Mouse (Mus musculus) stomach, postnatal 0 days (tissue): ENCODE data around the gene Rfxap.
"Not testable (repeated sequence)": the region's sequence is repeated elsewhere in the genome, so short reads cannot be mapped to it uniquely, and the experiment has no call there.

Source experiments
- CTCF ChIP-seq: IDR thresholded peaks from 2 replicates; pipeline ENCODE4 v1.5.1; 2016; ENCODE audit warnings: antibody characterized with exemption, low read depth, mild to moderate bottlenecking, moderate library complexity
- EP300 ChIP-seq: optimal IDR thresholded peaks from 2 replicates; pipeline ENCODE3; 2016; ENCODE audit warnings: antibody characterized with exemption

DNA sequence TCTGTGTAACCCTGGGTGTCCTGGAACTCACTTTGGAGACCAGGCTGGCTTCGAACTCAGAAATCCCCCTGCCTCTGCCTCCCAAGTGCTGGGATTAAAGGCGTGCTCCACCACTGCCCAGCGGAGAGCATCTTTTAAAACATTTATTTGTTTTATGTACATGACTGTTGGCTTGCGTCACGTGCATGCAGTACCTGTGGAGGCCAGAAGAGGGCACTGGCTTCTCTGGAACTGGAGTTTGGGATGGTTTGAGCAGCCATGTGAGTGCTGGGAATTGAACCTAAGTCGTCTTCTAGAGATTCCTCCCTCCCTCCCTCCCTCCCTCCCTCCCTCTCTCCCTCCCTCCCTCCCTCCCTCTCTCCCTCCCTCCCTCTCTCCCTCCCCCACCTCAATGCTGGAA lies 42.1 kb downstream of the Rfxap start:
- TF ChIP-seq CTCF = peak; percentile 62
- TF ChIP-seq EP300 = not testable (repeated sequence)
